Mouse (Mus musculus) neural tube, embryonic 15.5 days (tissue): ENCODE data around the gene Bst1. TPM values are rescaled to one million over a fixed set of nuclear protein-coding genes. Genes with fewer than 3 reads are reported as not detected.

Experiments used
- ATAC-seq: fragments of 200-750 bp; cut with Nextera tagmentation; 2 replicates; pipeline ENCODE4 v1.8.0; 2017; ENCODE audit warnings: mild to moderate bottlenecking, moderate TSS enrichment, moderate library complexity; ENCODE audit not compliant: low FRiP score
- H3K27ac ChIP-seq: fragments of 300-500 bp; sonication (generic); replicated peaks from 2 replicates; pipeline ENCODE4 v1.5.1; 2015; ENCODE audit warnings: mild to moderate bottlenecking, inconsistent platforms
- H3K27me3 ChIP-seq: fragments of 300-500 bp; sonication (generic); replicated peaks from 2 replicates; pipeline ENCODE4 v1.6.1; 2015; ENCODE audit warnings: inconsistent platforms
- H3K36me3 ChIP-seq: fragments of 300-500 bp; sonication (generic); 2 replicates; pipeline ENCODE4 v1.6.1; 2015; ENCODE audit warnings: inconsistent platforms
- H3K4me1 ChIP-seq: fragments of 300-500 bp; sonication (generic); 2 replicates; pipeline ENCODE4 v1.6.1; 2015; ENCODE audit warnings: inconsistent platforms
- H3K4me2 ChIP-seq: fragments of 300-500 bp; sonication (generic); 2 replicates; pipeline ENCODE4 v1.6.1; 2015; ENCODE audit warnings: inconsistent platforms, mild to moderate bottlenecking, moderate library complexity
- H3K4me3 ChIP-seq: fragments of 300-500 bp; sonication (generic); replicated peaks from 2 replicates; pipeline ENCODE4 v1.5.1; 2015; ENCODE audit warnings: mild to moderate bottlenecking, inconsistent platforms
- H3K9ac ChIP-seq: fragments of 300-500 bp; sonication (generic); replicated peaks from 2 replicates; pipeline ENCODE4 v1.6.1; 2015; ENCODE audit warnings: mild to moderate bottlenecking, inconsistent platforms
- H3K9me3 ChIP-seq: fragments of 300-500 bp; sonication (generic); replicated peaks from 2 replicates; pipeline ENCODE4 v1.6.1; 2016; ENCODE audit warnings: inconsistent platforms
- WGBS: fragments of 180-500 bp; shearing (Covaris S2); methylation state at CpG from one replicate; pipeline ENCODE4 v1.1.7; 2015; ENCODE audit warnings: mixed read lengths; 5-methylcytosine and 5-hydroxymethylcytosine counted together
- polyA plus RNA-seq: library from polyadenylated mRNA; unstranded; fragments of >200 nt; fragmentation: Nextera tagmentation; extraction: Ambion mirVana; gene quantifications from 2 replicates; pipeline ENCODE4 v1.2.1, GENCODE M21; 2015

Bst1 gene
- polyA plus RNA-seq, 1 experiment from 2014 or later: 0.55 TPM

DNA sequence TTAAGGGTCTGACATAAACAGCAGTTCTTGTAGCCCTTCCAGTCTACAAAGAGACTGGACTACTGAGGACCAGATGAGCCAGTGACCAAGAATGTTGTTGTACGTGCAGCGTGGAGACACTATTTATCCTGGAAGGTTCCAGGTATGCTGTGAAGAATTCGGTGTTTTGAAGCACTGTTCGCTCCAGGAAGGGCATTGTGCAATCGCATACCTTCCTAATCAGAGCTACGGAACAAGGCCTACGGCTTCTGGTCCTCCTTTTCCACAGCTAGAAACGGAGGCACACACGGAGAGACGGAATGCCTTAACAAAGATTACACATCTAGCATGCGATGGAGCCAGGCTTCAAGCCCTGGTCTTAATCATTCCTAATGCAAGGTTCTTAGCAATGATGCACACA, 2.1 kb downstream of the Bst1 start:
- no peak for ATAC-seq
- H3K9ac ChIP-seq: no peak overlapping the region
- H3K36me3 ChIP-seq: no peaks in the 10 kb centered on the region
- WGBS: 94% methylated on average over 11 of the region's 11 CpGs
- no peak overlapping the region for H3K27ac ChIP-seq
- no peaks in the 10 kb centered on the region for H3K9me3 ChIP-seq
- H3K4me1 ChIP-seq: no peaks in the 10 kb centered on the region
- H3K4me2 ChIP-seq: no peak overlapping the region
- no peak overlapping the region for H3K4me3 ChIP-seq
- H3K27me3 ChIP-seq: no peaks in the 10 kb centered on the region

DNA sequence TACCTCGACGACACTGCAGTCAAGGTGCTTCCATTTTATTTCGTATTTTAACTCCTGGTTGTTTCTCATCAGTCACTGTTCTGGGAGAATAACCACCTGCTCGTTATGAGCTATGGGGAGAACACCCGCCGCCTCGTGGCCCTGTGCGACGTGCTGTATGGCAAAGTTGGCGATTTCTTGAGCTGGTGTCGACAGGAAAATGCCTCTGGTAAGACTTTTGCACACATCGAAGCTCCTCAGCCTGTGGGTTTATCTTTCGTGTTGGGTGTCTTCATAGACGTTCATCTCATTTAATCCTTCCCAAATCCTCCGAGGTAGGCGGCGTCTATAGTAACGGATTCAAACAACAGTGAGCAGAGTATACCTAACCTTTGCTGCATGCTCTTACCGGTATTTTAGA, 2.9 kb downstream of the Bst1 start, which contains the start of gene Fbxl5:
TSS of gene Fbxl5 (minus strand) at position 101 of the 400 bp plus-strand sequence.
- Histone ChIP-seq H3K36me3 (no peaks in the 10 kb centered on the region), H3K9me3 (no peaks in the 10 kb centered on the region), H3K4me2 (no peak within 1 kb of the TSS), H3K4me3 (no peak within 1 kb of the TSS), H3K9ac (no peak within 1 kb of the TSS), H3K27ac (no peak within 1 kb of the TSS), H3K4me1 (no peaks in the 10 kb centered on the region), H3K27me3 (no peaks in the 10 kb centered on the region)
- WGBS: 89% methylated on average over 19 of the region's 19 CpGs
- ATAC-seq: no peak

GRCm38 (mm10) chr5:43822199-43822598, 3.5 kb downstream of the Bst1 start:
- H3K27ac ChIP-seq: no peak overlapping the region
- ATAC-seq: no peak
- H3K4me3 ChIP-seq: no peak overlapping the region
- H3K4me2 ChIP-seq: no peak overlapping the region
- no peaks in the 10 kb centered on the region for H3K9me3 ChIP-seq
- WGBS: 87% methylated on average over 8 of the region's 8 CpGs
- no peaks in the 10 kb centered on the region for H3K4me1 ChIP-seq
- H3K36me3 ChIP-seq: no peaks in the 10 kb centered on the region
- H3K9ac ChIP-seq: no peak overlapping the region
- H3K27me3 ChIP-seq: no peaks in the 10 kb centered on the region

GRCm38 (mm10) chr5:43822824-43823223, 4.1 kb downstream of the Bst1 start:
- Histone ChIP-seq H3K4me1 (no peaks in the 10 kb centered on the region), H3K4me3 (no peak overlapping the region), H3K27me3 (no peaks in the 10 kb centered on the region), H3K36me3 (no peaks in the 10 kb centered on the region), H3K9me3 (no peaks in the 10 kb centered on the region), H3K27ac (no peak overlapping the region), H3K9ac (no peak overlapping the region), H3K4me2 (no peak overlapping the region)
- 84% methylated on average over 3 of the region's 3 CpGs for WGBS
- ATAC-seq: no peak

GRCm38 (mm10) chr5:43824580-43824979, 5.9 kb downstream of the Bst1 start:
- Histone ChIP-seq H3K4me1 (no peaks in the 10 kb centered on the region), H3K9ac (no peak overlapping the region), H3K4me2 (no peak overlapping the region), H3K27ac (no peak overlapping the region), H3K9me3 (no peaks in the 10 kb centered on the region), H3K27me3 (no peaks in the 10 kb centered on the region), H3K36me3 (no peaks in the 10 kb centered on the region), H3K4me3 (no peak overlapping the region)
- WGBS: 94% methylated on average over 3 of the region's 3 CpGs
- no peak for ATAC-seq

GRCm38 (mm10) chr5:43826883-43827282, 8.2 kb downstream of the Bst1 start:
- H3K36me3 ChIP-seq: no peaks in the 10 kb centered on the region
- H3K27ac ChIP-seq: no peak overlapping the region
- 89% methylated on average over 2 of the region's 2 CpGs for WGBS
- no peaks in the 10 kb centered on the region for H3K4me1 ChIP-seq
- H3K9ac ChIP-seq: no peak overlapping the region
- ATAC-seq: no peak
- no peak overlapping the region for H3K4me3 ChIP-seq
- no peaks in the 10 kb centered on the region for H3K9me3 ChIP-seq
- no peak overlapping the region for H3K4me2 ChIP-seq
- no peaks in the 10 kb centered on the region for H3K27me3 ChIP-seq

GRCm38 (mm10) chr5:43827366-43827765, 8.7 kb downstream of the Bst1 start:
- Histone ChIP-seq H3K36me3 (no peaks in the 10 kb centered on the region), H3K27ac (no peak overlapping the region), H3K9me3 (no peaks in the 10 kb centered on the region), H3K27me3 (no peaks in the 10 kb centered on the region), H3K4me2 (no peak overlapping the region), H3K4me3 (no peak overlapping the region), H3K9ac (no peak overlapping the region), H3K4me1 (no peaks in the 10 kb centered on the region)
- ATAC-seq: no peak
- WGBS: 80% methylated on average over 9 of the region's 9 CpGs

DNA sequence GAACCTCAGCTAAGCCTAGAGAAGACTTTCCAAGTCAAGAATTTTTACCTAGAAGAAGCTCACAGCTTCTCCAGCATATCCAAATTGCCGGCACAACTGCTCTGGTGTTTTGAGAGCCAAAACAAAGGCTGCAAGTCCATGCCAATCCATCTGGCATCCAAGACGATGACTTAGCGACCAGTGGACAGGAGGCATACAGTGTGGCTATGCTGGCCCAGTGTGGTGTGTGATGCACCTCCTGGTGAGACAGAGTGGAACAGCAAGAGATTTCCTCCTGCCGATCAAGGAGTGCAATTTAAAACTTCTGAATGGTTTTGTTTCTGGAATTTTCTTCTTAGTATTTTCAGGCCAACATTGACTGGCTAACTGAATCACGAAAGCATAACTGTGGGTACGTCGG, 17.9 kb downstream of the Bst1 start:
- Histone ChIP-seq H3K9me3 (no peaks in the 10 kb centered on the region), H3K27ac (no peak overlapping the region), H3K4me2 (no peak overlapping the region), H3K27me3 (no peaks in the 10 kb centered on the region), H3K4me1 (no peaks in the 10 kb centered on the region), H3K4me3 (no peak overlapping the region), H3K36me3 (no peaks in the 10 kb centered on the region), H3K9ac (no peak overlapping the region)
- no peak for ATAC-seq
- WGBS: 93% methylated on average over 7 of the region's 7 CpGs

DNA sequence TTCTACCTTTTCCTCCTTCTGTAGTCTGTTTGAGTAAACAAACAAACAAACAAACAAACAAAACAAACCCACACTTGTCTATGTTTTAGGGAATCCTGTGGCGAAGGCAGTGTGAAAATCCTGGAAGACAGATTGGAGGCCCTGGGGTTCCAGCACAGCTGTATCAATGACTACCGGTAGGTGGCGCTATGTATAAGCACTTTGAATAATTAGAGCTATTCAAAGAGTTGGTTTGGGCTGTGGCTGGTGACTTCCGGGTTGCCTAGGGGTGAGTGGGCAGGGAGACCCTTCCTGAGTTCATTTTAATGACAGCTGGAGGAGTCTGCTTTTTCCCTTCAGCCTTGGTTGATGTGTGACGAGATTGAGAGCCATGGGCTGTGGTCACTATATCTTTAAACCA, 18.7 kb downstream of the Bst1 start:
- Histone ChIP-seq H3K27me3 (no peaks in the 10 kb centered on the region), H3K4me1 (no peaks in the 10 kb centered on the region), H3K9me3 (no peaks in the 10 kb centered on the region), H3K4me3 (no peak overlapping the region), H3K27ac (no peak overlapping the region), H3K36me3 (no peaks in the 10 kb centered on the region), H3K9ac (no peak overlapping the region), H3K4me2 (no peak overlapping the region)
- no peak for ATAC-seq
- WGBS: 58% methylated on average over 5 of the region's 5 CpGs

GRCm38 (mm10) chr5:43841144-43842010, 22.7 kb downstream of the Bst1 start:
- no peaks in the 10 kb centered on the region for H3K36me3 ChIP-seq
- H3K9me3 ChIP-seq: no peaks in the 10 kb centered on the region
- no peaks in the 10 kb centered on the region for H3K4me1 ChIP-seq
- no peak overlapping the region for H3K4me3 ChIP-seq
- no peaks in the 10 kb centered on the region for H3K27me3 ChIP-seq
- 48% methylated on average over 11 of the region's 11 CpGs for WGBS
- no peak overlapping the region for H3K4me2 ChIP-seq
- no peak overlapping the region for H3K9ac ChIP-seq
- ATAC-seq: 0 out of 2 replicates have a peak, but pooled peaks have one; percentile 41
- no peak overlapping the region for H3K27ac ChIP-seq

DNA sequence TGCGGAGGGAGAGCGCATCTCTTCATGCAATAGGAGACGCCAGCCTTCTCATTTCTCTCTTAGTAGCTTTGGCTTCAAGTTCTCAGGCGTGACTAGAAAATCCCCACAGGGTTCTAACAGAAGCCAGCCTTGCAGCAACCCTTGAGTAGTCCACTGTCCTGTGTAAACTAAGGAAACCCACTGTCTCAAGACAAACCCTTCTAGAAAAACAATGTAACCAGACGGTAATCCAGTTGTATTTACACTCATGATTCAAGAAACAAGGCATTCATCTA, 23.3 kb downstream of the Bst1 start:
- Histone ChIP-seq H3K4me2 (no peak overlapping the region), H3K4me1 (no peaks in the 10 kb centered on the region), H3K9me3 (no peaks in the 10 kb centered on the region), H3K4me3 (no peak overlapping the region), H3K27me3 (no peaks in the 10 kb centered on the region), H3K36me3 (no peaks in the 10 kb centered on the region), H3K27ac (no peak overlapping the region), H3K9ac (no peak overlapping the region)
- WGBS: 85% methylated on average over 5 of the region's 5 CpGs
- ATAC-seq: no peak

GRCm38 (mm10) chr5:43842576-43843155, 24.0 kb downstream of the Bst1 start:
- Histone ChIP-seq H3K4me1 (no peaks in the 10 kb centered on the region), H3K9ac (no peak overlapping the region), H3K27ac (no peak overlapping the region), H3K9me3 (no peaks in the 10 kb centered on the region), H3K4me2 (no peak overlapping the region), H3K27me3 (no peaks in the 10 kb centered on the region), H3K4me3 (no peak overlapping the region), H3K36me3 (no peaks in the 10 kb centered on the region)
- WGBS: 71% methylated on average over 3 of the region's 3 CpGs
- no peak for ATAC-seq
